Mouse (Mus musculus): Measurements from ENCODE around the gene Osbpl6.

DNA sequence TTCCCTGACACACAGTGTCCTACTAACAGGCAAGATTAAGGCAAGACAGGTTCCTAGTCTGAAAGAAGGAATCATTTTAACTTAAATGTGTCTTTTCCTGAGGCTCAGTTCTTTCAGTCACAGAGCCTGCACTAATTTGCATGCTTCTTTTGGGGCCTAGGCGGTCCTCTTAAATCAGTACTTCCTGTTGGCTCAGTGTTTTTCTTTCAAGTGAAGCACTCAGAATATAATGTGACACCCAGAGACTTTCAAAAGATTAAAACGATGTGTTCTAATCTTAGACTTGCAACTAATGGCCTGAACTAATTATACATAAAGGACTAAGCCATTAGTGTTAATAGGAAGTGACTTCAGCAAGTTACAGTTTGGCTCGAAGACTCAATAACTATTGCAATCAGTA is 23.0 kb downstream of the Osbpl6 start:
- no peak for TF ChIP-seq MAX (IDR thresholded peaks at IDR 0.05; ENCODE audit: low read length)
- TF ChIP-seq TAL1 (IDR thresholded peaks at IDR 0.05; ENCODE audit: low read length): no peak
- no peak for TF ChIP-seq CTCF (IDR thresholded peaks at IDR 0.05 in 2 of 3, conservative IDR thresholded peaks at IDR 0.05 in 1 of 3; ENCODE audit: control insufficient read depth in 1 of 3, insufficient read depth in 1 of 3, low read depth in 2 of 3, low read length in 3 of 3, poor library complexity in 1 of 3, severe bottlenecking in 1 of 3)
- TF ChIP-seq ELF1 (IDR thresholded peaks at IDR 0.05; ENCODE audit: low read depth, low read length): no peak
- TF ChIP-seq SIN3A (IDR thresholded peaks at IDR 0.05; ENCODE audit: low read length): no peak

All from MEL (cell line).